Mouse (Mus musculus): Measurements from ENCODE around the gene Dnah9. TPM values are rescaled to one million over a fixed set of nuclear protein-coding genes. Genes with fewer than 3 reads are reported as not detected.

Dnah9 gene
- total and polyA plus RNA-seq, 3 experiments = 0.38 TPM; not detected in 2

- no peak for TF ChIP-seq CTCF (IDR thresholded peaks at IDR 0.05; ENCODE audit: low read depth, low read length)
- TF ChIP-seq GATA2 (IDR thresholded peaks at IDR 0.05; ENCODE audit: borderline replicate concordance, low read depth, low read length) = no peak
- no peak for TF ChIP-seq TAL1 (conservative IDR thresholded peaks at IDR 0.05; ENCODE audit: low read depth, low read length)
- TF ChIP-seq GATA1 (IDR thresholded peaks at IDR 0.05; ENCODE audit: borderline replicate concordance, low read length) = no peak
- no peak for TF ChIP-seq POLR2AphosphoS5 (IDR thresholded peaks at IDR 0.05; ENCODE audit: insufficient replicate concordance, low read depth, low read length)
- Histone ChIP-seq H3K9me3 (replicated peaks) (no peaks in the 10 kb centered on the region), H3K4me3 (ENCODE audit: low read depth, low read length) (peak overlapping the region; percentile 84), H3K27me3 (ENCODE audit: insufficient read depth, low read length) (no peaks in the 10 kb centered on the region), H3K4me1 (ENCODE audit: insufficient read depth, low read depth, low read length) (peaks cover 47% of the 10 kb centered on the region), H3K36me3 (replicated peaks) (peaks cover 10% of the 10 kb centered on the region)
- ATAC-seq (ENCODE audit: extremely low read depth, insufficient number of reproducible peaks, low FRiP score, poor library complexity, severe bottlenecking) (no peak), DNase-seq (ENCODE audit: low spot score) (peak; percentile 48)
These were observed 380.8 kb downstream of the Dnah9 start for GRCm38 (mm10) chr11:65787421-65788151.

- no peak for DNase-seq (ENCODE audit: low spot score)
These were observed 382.2 kb downstream of the Dnah9 start for GRCm38 (mm10) chr11:65786160-65786559.

GRCm38 (mm10) chr11:65781596-65781995 lies 386.8 kb downstream of the Dnah9 start:
- peaks cover 46% of the 10 kb centered on the region for H3K4me1 ChIP-seq (ENCODE audit: insufficient read depth, low read depth, low read length)
- peaks cover 55% of the 10 kb centered on the region for H3K36me3 ChIP-seq (replicated peaks)
- DNase-seq (ENCODE audit: low spot score) (no peak), ATAC-seq (ENCODE audit: extremely low read depth, insufficient number of reproducible peaks, low FRiP score, poor library complexity, severe bottlenecking) (no peak)
- no peak overlapping the region for H3K4me3 ChIP-seq (ENCODE audit: low read depth, low read length)
- no peaks in the 10 kb centered on the region for H3K27me3 ChIP-seq (ENCODE audit: insufficient read depth, low read length)
- no peaks in the 10 kb centered on the region for H3K9me3 ChIP-seq (replicated peaks)
- TF ChIP-seq GATA1 (IDR thresholded peaks at IDR 0.05; ENCODE audit: borderline replicate concordance, low read length) (no peak), CTCF (IDR thresholded peaks at IDR 0.05; ENCODE audit: low read depth, low read length) (no peak), POLR2AphosphoS5 (IDR thresholded peaks at IDR 0.05; ENCODE audit: insufficient replicate concordance, low read depth, low read length) (no peak), TAL1 (conservative IDR thresholded peaks at IDR 0.05; ENCODE audit: low read depth, low read length) (no peak), GATA2 (IDR thresholded peaks at IDR 0.05; ENCODE audit: borderline replicate concordance, low read depth, low read length) (no peak)

More at GRCm38 (mm10) chr11:65786160-65786559, 382.2 kb downstream of the Dnah9 start:
- Histone ChIP-seq H3K36me3 (replicated peaks) (peaks cover 20% of the 10 kb centered on the region), H3K4me3 (ENCODE audit: low read depth, low read length) (peak overlapping the region; percentile 5; the same call in 1 of the 2 replicates), H3K9me3 (replicated peaks) (no peaks in the 10 kb centered on the region), H3K4me1 (ENCODE audit: insufficient read depth, low read depth, low read length) (peaks cover 41% of the 10 kb centered on the region), H3K27me3 (ENCODE audit: insufficient read depth, low read length) (no peaks in the 10 kb centered on the region)
- TF ChIP-seq CTCF (IDR thresholded peaks at IDR 0.05; ENCODE audit: low read depth, low read length) (no peak), TAL1 (conservative IDR thresholded peaks at IDR 0.05; ENCODE audit: low read depth, low read length) (0 out of 2 replicates have a peak, but pooled peaks have one; percentile 20), POLR2AphosphoS5 (IDR thresholded peaks at IDR 0.05; ENCODE audit: insufficient replicate concordance, low read depth, low read length) (no peak), GATA1 (IDR thresholded peaks at IDR 0.05; ENCODE audit: borderline replicate concordance, low read length) (no peak)
- ATAC-seq (ENCODE audit: extremely low read depth, insufficient number of reproducible peaks, low FRiP score, poor library complexity, severe bottlenecking) = peak; percentile 24; the same call in 1 of the 2 replicates

Measured in G1E (cell line).